Mouse (Mus musculus) thymus, postnatal 25 days (tissue): ENCODE measurements at regions not wholly inside any gene's neighbourhood (a gene's known extent, or its start where the extent isn't known, plus 50 kb on each side); places are given as distances from the start of the nearest gene placed in this dataset.

Experiments
- DNase-seq: peaks from one replicate; pipeline ENCODE4 v3.0.0; 2022

DNA sequence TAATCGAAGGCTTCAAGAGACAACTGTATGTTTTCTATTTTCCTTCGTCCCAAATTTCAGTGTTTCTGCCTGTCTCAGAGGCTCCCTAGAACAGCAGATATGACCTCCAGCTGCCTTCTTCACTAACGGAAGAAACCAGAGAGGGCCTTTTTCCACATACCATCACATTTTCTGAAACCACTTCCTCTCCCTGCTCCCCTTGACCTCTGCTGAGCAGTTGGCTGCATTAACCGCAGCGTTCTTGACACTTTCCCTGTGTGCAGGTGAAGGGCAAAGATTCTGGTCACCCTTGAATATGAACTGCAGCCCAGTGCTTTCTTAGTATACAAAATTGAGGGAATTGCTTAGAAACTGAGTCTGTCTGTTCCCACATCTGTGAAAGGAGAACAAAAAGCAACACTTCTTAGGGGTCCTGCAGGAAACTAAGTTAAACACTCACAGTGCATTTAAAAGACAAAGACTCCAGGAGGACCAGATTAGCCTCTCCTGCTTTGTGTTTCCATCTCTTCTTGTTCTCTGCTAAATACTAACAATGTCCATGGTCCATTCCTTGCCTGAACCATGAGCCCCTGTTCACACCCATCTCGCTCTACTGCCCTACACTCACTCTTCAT lies 98.4 kb downstream of the Akap11 start:
- peak; percentile 57 for DNase-seq

DNA sequence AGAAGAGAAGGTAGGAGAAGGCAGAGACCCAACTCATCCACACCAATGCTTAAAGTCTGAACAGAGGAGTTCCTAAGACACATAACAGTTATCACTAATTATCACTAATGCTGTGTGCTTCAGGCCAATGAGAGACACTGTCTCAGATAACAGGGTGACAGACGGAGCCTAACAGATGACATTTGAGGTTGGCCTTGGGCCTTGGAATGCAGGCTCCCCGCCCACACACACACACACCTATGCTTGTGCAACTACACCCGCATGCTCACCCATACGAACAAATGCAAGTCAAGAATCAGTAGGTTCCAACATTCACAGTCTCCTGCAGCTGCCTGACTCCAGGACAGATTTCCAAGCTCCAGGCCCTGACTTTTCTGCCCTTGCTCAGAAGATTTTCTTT lies 100.0 kb downstream of the Akap11 start:
- DNase-seq: peak; percentile 25

DNA sequence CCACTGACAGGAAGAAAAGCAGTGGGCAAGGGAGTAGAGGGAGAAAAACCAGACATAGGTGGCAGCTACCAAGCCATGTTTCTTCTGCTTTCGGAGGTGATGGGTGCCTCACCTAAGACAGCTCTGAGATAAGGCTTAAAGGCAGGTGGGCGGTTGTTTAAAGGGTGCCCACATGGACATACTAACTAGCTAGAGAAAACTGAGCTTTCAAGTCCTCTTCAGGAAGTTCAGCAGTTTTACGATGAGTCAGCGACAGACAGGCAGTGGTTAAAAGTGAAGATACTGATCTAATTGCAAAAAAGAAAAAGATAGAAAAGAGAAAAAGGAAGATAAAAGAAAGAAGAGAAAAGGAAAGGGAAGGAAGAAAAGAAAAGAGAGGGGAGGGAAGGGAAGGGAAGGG lies 100.6 kb downstream of the Akap11 start:
- DNase-seq: no peak

DNA sequence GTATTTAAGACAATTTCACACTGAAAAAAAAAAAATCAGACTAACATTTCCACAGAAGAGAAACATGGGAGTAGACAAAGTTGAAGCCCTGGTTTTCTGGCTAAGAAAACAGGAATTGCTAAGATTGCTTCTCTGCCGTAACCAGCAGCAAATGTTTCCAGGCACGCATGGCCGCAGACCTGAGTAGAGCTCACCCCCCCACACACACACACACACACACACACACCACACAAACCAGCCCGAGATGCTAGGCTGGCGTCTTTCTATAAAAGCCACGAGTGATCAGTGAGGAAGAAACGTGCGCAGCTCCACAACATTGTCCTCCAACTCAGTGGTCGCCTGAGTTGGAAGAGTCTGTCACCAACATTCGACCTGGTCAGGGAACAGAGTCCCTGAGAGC lies 101.0 kb downstream of the Akap11 start:
- DNase-seq: peak; percentile 32

DNA sequence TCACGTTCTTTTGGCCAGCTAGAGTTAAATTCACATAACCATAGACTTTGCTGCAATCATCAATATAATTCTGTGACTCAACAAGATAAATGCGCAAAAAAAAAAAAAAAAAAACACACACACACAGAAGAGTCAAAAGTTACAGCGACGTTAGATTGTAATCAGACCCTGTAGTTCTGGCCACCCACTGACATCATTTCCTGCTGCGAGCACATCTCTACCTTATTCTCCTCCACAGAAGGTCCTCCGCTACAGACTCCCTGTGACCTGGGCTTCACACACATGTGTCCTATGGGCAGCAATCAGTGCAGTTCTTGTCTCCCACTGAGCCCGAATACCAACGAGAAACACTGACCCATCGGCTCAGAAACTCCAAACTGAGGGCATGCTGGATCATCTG lies 101.9 kb downstream of the Akap11 start:
- DNase-seq: no peak

DNA sequence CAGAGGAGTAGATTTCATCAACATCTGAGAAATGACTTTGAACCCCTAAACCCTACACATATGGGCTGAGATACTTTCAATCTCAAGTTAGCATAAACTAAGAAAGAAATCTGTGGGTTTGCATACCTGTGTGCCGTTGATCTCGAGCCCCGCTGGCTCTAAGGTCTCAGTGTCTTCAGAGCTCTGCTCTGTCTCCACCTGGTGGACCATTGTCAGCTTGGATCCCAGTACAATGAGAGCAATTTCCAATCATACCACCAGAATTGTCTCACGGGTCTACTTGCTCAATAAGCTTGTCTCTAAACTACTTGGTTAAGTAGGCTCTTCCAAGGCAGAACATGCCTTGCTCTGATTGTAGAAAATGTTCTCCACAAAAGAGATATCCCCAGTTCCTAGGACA lies 102.5 kb downstream of the Akap11 start:
- peak; percentile 50 for DNase-seq

DNA sequence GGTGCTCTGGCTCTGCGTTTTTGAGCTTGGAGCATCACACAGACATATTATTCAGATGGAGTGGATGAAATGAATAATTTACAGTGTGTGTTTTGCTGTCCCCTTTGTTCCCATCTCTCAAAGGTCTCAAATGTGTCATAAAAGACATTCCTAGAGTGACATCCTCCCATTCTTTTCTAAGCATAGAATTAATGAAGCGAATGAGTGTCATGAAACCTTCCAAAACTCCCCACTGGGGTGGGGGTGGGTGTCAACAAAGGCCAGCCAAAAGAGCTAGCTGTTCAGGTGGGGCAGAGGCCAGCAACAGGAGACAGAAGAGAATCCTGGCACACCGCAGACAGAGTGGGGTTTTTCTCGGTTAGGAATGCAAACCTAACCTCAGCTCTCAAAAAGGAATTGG lies 104.1 kb downstream of the Akap11 start:
- DNase-seq: peak; percentile 33

DNA sequence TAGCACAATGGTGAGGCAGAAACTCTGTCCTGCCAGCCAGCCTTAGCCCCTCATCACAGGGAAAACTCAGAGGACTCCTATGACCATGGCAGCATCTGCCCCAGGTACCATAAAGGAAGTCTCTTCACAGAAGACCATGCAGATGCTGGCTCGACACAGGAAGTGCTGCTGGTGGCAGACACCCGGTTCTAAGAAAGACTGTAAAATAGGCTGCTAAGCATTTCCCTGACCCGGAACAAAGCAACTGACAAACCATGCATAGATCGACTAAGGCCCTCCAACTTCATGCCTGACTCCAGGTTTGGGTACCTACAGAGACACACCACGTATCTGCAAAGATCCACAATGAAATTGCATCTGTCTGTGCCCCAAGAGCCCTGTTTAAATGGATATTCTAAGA lies 104.7 kb downstream of the Akap11 start:
- peak; percentile 68 for DNase-seq

DNA sequence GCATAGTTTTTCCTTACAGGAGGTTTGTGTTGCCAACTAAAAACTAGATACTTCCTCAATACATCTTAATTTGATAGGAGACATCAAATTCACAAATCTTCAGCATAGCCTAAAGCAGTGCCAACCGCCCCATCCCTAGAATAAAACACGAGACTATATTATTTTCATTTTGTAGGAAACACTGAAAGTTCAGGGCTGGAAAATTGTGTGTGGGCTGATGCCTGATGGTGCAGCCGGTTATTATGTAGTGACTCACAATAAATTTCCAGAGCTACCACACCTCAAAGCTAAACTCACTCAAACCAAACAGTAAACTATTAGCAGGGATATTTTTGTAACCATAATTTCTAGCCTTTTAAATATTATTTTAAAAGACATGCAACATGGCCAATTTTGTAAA lies 105.2 kb downstream of the Akap11 start:
- DNase-seq: no peak

DNA sequence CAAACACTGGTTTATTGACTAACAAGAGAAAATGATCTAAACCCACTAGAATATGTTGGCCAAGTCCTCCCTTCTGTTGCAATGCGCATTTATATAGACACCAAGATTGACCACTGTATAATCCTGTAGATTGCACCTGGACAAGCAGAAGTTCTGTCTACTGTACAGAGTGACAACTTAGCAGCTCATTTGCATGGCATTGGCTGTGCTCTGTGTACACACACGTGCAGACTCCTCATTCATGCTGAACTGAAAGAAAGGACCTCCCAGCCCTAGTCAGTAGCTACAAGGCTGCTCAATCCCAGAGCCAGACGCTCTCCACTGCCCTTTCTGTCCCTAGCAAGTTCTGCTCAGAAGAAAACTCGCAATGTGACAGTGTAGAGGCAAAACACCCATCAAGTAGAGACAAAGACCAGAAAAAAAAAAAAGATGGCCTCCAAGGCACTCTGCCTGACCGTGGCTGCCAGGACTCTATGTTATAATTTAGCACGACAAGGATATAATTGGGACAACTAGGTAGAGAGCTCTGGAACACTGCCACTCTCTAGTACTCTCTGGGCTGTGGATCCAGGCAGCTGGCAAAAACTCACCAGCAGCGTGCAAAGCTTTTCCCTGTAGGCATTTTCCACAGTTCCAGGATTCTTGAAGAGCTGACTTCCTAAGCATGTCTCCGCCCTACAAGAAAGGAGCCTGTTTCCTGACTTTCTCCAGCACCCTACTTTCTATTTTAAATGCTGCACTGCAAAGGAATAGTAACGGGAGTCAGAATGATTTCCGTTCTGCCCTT lies 108.2 kb downstream of the Akap11 start:
- no peak for DNase-seq

DNA sequence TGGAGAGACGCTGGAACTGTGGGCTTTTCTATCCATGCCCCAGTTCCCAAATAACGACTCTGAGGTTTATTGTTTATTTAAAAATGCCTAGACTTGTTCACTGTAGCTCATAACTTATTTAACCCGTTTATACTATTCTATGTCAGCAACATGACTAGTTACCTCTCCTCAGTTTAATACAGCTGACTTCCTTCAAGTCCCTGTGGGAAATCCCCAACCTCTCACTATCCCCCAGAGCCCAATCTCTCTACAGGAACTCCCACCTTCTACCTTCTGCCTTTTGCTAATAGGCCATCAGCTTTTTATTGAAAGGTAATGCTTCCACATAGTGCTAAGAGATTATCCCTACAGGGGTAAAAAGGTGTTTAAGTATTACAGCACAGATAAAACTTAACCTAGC lies 109.5 kb downstream of the Akap11 start:
- no peak for DNase-seq

DNA sequence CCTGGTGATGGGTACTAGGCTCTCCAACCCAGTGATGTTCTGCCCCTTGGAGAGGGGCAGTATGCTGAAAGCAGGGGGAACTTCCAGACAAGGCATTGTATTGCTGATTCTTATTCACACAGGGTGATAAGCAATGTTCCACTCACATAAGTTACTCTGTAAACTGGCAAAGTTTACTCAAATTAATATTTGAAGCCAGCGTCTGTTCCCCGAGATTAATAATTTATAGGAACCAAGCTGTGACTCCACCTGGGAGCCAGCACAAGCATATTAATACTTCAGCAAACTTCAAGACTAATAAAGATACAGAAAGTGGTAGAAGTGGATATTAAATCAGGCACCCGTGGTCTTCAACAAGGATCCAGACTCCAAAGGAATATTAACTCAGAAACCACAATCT lies 114.0 kb downstream of the Akap11 start:
- DNase-seq: no peak

DNA sequence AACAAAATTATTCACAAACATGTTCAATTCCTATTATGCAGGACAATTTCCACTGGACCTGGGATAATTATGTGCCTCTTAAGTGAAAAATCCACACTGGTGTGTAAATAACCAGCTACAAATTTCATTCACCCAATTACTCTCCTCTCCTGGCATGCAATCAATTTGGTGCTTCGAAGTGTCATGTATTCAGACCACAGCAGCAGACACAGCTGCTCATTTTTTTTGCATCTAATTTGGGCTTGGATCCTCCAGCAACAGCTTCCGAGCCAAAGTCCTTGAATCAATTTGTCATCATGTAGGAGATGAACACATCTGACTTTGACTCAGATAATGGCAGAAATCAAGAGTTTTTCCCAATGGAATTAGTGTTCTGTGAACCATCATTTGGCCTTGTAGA lies 113.1 kb upstream of the Tnfsf11 start:
- DNase-seq: no peak

DNA sequence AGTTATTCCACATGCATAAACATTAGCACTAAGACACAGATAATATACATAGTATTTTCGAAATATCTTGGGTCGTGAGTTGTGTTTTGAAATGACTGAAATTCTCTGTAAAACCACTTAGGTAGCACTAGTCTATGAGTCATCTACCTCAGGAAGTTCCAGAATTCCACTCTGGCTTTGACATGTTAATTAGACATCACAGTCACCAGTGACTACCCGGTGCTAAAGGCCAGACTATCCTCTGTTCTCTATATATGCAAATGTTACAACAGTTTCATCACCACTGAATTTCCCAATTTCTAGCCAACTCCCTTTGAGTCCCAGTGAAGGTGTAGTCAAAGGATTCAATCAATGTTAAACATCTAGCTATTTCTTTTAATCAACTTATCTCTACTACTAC lies 112.3 kb upstream of the Tnfsf11 start:
- DNase-seq: no peak

DNA sequence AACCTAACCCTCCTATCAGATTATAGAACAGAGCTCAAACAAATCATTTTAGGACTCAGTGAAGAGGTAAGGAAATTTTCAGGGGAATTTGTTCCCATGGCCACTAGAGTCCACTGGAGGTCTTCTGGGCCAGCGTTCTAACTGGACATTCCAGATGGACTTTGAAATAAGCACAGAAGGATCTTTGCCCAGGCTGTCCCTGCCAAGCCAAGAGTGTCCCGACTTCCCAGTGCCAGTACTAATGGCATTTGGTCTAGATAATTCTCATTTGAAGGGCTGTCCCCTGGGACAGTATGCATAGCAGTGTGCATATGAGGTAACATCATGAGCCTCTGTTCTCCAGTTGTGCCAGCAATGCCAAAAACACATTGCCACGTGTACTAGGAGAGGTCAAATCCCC lies 97.7 kb upstream of the Tnfsf11 start:
- DNase-seq: no peak

DNA sequence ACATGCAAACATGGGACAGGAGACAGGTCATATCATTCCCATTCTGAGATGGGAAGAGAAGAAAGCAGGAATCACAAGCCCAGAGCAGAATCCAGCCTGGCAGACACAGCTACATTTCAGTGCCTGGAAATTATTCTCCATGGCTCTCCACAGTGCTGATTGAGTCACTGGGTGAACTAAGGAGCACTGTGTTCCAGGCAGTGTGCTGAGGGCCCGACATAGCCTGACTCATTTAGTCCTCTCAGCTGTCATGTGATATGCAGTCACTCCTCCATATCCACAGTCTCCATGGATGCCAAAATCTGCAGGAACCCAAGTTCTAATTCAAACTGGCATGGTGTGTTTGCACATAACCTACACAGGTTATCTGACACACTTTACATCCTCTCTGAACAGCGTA lies 90.1 kb upstream of the Tnfsf11 start:
- DNase-seq: no peak

DNA sequence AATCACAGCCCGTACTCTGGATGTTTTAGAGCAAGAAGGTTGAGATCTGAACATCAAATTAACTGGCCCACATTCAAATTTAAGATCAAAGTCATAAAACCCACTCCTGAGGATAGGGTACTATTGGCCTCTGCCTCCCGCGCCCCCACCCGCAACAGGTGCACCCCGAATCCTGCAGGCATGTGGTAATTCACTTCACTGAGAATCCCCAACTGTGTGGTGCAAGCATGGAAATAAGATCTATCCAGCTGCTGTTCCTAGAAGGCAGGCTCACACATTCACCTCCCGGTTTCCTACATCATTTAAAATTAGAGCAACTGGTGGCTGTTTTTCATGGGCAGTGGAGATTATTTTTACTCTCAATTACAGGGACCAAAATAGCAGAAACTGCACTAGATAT lies 87.8 kb upstream of the Tnfsf11 start:
- no peak for DNase-seq

DNA sequence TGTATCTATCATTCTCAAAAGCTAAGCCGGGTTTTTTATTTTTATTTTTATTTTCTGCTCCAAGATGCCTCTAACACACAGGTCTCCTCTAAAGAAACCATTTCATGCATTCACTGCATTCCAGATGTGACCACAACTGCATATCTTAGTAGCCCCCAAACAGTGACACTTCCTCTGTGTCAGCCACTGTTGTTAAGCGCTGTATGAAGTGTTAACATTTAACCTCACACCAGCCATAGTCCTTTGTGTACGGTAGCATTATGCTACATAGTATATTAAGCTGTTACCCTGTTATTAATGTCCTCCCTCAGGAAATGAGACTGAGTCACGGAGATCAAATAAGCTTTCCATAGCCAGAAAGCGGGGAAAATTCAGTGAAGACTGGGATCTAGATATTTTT lies 79.2 kb upstream of the Tnfsf11 start:
- no peak for DNase-seq

DNA sequence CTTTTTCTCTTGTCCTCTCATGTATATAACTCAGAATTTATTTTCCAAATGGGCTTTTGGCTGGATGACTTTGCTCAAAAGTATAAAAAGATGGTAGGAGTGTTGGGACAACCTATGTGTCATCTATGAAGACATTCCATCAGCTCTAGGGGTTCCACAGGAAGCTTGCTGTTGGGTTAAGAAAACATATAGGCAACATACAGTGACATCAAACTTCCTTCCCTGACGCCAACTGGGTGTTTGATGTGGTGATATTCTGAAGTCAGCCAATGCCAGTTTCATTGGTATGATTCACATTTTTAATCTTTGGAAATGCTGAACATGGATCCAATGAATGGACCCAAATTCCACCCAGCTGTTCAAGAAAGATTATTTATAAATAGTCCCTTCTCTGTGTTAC lies 76.5 kb upstream of the Tnfsf11 start:
- DNase-seq: no peak

DNA sequence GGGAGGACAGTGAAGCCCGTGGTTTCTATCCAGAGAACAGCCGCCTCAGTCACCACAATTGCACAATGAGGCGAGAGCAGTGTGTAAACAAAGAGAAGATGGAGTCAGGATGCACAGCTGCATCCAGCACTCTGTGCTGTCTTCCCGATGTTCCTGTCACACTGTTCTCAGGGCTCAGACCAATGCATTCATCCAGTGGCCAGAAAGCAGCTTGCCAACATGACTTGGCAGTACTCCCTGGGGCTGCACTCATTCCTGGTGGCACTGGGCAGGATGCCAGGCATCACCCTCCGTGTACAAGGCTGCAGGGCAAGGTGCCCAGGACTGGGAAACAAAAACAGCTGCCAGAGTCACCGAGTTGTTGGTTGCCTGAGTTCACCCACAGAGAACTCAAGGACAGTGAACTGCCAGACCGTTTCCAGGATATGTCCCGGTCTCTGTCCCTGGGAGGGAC lies 75.4 kb upstream of the Tnfsf11 start:
- DNase-seq: no peak

DNA sequence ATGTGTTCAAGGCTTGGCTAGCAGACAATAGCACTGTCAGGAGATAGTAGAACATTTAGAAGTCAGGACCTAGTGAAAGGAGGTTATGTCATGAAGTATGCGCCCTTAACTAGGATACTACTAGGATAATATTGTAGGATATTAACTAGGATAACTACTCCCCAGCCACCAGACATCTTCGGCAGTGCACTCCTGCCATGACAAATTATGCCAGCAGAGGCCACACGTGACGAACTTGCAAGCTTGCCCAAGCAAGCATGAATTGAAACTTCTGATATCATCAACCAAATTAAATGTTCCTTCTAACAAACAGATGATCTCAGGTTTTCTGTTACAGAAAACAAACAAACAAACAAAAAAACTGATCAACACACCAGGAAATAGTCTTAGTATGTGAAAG lies 72.2 kb upstream of the Tnfsf11 start:
- no peak for DNase-seq

DNA sequence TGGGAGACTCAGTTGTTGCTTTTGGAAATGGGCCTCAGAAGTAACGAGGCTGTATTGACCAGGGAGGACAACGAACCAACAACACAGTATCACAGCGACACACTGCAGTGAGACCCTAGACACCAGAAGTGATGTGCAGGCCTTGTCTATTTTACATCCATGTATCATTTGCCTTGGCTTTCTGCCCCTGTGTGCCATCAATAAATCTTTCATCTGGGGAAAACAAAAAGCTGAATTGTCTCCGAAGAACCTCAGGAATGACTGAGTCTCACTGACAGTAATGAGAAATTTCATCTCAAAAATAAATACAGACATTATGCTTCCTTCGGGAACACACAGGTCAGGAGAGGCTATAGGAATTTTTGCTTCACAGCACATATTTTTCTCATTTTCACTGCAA lies 68.7 kb upstream of the Tnfsf11 start:
- DNase-seq: no peak

DNA sequence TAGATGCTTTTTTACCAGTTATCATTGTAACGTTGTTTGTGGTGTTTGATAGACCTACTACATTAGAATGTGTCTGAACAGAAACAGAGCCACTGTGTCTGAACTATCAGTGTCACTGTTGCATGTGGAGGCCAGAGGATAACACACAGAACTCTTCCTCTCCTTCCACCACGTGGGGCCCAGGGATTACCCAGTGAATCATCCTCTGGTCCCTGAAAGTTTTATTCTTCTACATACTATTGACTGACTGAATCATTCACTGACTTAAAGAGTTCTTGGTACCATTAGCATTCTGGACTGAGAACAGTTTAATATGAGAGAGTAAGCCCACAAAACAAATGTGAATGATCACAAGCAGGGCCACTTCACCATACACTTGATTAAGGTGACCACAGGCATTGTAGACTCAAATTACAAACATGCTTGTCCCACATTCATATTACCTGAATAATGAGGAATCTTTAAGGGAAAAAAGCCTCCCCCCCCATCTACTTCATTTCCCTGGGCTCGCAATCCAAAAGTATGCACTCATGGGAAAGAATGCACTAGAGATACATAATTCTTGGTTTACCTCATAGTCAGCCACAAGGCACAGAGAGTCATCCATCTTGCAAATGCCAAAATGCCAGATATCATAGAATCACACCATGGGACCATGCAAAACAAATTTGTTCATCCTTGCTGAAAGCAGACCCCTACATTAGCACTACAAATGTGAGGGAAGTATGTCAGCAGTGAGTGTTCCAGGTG lies 68.1 kb upstream of the Tnfsf11 start:
- DNase-seq: no peak

DNA sequence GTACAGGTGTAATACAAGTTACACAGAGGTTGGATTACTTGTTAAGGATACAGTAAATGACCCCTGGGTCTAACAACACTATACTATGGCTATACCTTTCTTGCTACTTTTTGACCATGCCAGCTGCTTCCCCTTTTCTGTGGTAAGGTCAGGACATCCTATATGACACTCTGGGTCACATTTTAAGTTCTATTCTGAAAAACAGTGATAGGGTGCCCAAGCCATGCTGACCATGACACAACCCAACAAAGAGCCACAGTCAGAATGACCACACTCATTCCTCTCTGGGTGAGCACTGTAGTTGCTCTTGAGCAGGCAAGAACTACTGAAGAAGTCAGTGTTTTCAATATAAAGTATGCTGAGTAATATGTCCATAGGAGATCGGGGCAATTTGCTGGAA lies 64.3 kb upstream of the Tnfsf11 start:
- DNase-seq: no peak
